Mouse (Mus musculus): ENCODE measurements around the gene Tedc2. TPM values are rescaled to one million over a fixed set of nuclear protein-coding genes. Genes with fewer than 3 reads are reported as not detected.

The Tedc2 gene
- polyA plus RNA-seq, 1 experiment = 12.7 TPM

DNA sequence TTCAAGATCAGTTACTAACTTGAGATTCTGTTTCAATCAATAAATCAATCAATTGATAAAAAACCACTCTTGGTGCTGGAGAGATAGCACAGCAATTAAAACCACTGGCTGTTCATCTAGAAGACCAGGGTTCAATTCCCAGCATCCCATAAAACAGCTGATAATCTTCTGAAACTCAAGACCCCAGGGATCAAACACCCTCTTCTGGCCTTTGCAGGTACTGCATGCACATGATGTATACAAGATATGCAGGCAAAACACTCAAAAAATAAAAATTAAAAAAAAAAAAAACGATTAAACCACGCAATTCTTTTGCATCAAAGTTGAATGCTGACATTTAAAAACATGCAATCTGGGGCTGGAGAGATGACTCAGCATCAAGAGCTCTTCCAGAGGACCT, 28.0 kb upstream of the Tedc2 start:
- peaks cover 3% of the 10 kb centered on the region for H3K4me1 ChIP-seq (ENCODE audit: control insufficient read depth, insufficient read depth, low read length)
- TF ChIP-seq POLR2A (IDR thresholded peaks at IDR 0.05; ENCODE audit: borderline replicate concordance, extremely low read depth, low read depth, low read length) = no peak
- TF ChIP-seq CTCF (IDR thresholded peaks at IDR 0.05; ENCODE audit: insufficient read depth, low read length) = no peak

DNA sequence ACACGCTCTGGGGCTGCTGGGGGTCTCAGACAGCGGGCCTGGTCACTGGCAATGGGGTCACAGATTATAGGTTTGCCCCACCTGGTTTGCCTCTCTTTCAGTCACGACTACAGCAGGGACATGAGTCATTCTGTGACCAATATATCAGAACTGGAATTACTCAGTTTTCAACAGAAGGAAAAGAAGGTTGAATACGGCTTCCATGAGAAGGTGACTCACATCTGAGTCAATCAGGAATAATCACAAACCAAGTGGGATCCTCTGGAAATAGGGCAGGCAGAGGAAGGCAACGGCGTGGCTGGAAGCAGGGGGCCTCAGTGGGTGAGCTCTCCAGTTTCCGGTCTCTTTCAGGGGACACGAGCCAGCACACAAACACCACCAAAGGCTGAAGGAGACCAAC, 23.4 kb upstream of the Tedc2 start:
- 86% methylated on average over 8 of the region's 8 CpGs for WGBS
- Histone ChIP-seq H3K4me3 (replicated peaks; ENCODE audit: extremely low read depth, low read depth, low read length) (no peak overlapping the region), H3K4me1 (ENCODE audit: control insufficient read depth, insufficient read depth, low read length) (no peaks in the 10 kb centered on the region)
- no peak for DNase-seq
- TF ChIP-seq CTCF (IDR thresholded peaks at IDR 0.05; ENCODE audit: insufficient read depth, low read length) (no peak), POLR2A (IDR thresholded peaks at IDR 0.05; ENCODE audit: borderline replicate concordance, extremely low read depth, low read depth, low read length) (no peak)

More for the DNA sequence above, 28.0 kb upstream of the Tedc2 start:
- no peak for DNase-seq
- WGBS = 93% methylated on average over 2 of the region's 2 CpGs
- no peak overlapping the region for H3K4me3 ChIP-seq (replicated peaks; ENCODE audit: extremely low read depth, low read depth, low read length)

DNA sequence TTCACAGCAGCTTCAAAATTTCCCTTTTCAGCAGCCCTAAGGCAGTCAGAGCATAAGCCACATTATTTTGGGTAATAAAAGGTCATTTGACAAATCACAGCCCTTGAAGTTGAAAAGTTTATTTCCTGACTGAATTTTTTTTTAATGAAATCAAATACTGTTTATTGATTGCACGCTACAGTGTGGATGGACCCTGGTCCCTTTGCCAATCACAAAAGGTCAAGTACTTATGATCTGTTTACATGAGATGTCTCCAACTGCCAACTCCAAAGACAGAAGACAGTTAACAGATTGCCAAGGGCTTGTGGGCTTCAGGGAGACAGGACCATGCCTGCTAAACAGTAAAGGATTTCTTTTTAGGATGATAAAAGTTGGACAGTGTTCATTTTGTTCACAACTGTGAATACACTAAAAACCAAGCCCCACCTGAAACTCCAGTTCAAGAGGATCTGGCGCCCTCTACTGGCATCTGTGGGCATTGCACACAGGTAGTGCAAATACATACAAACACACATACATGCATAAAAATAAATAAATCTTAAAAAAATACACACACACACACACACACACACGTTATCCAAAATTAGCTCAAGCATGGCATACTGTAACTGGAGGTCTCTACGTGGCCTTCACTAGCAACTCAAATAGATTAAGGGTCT, 22.8 kb upstream of the Tedc2 start:
- WGBS = 81% methylated on average over 4 of the region's 4 CpGs
- no peak overlapping the region for H3K4me3 ChIP-seq (replicated peaks; ENCODE audit: extremely low read depth, low read depth, low read length)
- H3K4me1 ChIP-seq (ENCODE audit: control insufficient read depth, insufficient read depth, low read length) = no peaks in the 10 kb centered on the region
- no peak for DNase-seq
- peak; percentile 53 for TF ChIP-seq CTCF (IDR thresholded peaks at IDR 0.05; ENCODE audit: insufficient read depth, low read length)
- TF ChIP-seq POLR2A (IDR thresholded peaks at IDR 0.05; ENCODE audit: borderline replicate concordance, extremely low read depth, low read depth, low read length) = no peak

DNA sequence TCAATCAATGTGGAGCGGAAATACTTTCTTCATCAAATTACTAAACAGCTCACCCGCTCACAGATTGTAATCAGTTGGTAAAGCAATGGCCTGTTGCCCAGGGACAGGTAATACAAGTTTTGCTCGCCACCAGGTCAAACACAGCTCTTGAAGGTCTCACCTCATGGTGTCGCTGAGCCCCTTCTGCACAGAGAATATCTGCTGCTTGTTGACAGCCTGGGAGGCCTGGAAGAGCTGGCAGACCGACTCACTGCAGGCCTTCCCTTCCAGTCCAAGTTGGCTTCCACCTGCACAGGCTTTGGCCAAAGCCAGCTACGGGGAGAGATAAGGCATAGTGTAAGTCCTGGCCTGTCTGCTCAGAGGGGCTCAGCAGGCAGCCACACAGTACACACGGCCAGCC, 16.3 kb upstream of the Tedc2 start:
- no peak for DNase-seq
- 88% methylated on average over 7 of the region's 7 CpGs for WGBS

DNA sequence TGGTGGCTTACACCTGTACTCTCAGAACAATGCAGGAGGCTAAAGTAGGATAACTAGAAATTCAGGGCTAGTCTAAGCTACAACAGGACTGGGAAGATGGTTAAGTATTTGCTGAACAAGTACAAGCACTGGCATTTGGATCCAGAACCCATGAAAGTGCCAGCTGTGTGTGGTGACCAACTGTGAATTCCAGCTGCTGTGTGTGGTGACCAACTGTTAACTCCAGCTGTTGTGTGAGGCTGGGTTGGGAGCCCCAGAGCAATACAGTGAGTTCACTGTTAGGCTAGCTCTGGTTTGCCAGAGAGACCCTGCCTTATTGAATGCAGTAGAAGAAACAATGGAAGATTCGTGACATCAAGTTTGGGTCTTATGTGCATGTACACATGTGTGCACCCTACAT, 15.8 kb upstream of the Tedc2 start:
- 95% methylated on average over 1 of the region's 1 CpGs for WGBS
- TF ChIP-seq CTCF (IDR thresholded peaks at IDR 0.05; ENCODE audit: insufficient read depth, low read length) (no peak), POLR2A (IDR thresholded peaks at IDR 0.05; ENCODE audit: borderline replicate concordance, extremely low read depth, low read depth, low read length) (no peak)
- Histone ChIP-seq H3K4me3 (replicated peaks; ENCODE audit: extremely low read depth, low read depth, low read length) (no peak overlapping the region), H3K4me1 (ENCODE audit: control insufficient read depth, insufficient read depth, low read length) (no peaks in the 10 kb centered on the region)
- no peak for DNase-seq

More for the DNA sequence above, 16.3 kb upstream of the Tedc2 start:
- TF ChIP-seq POLR2A (IDR thresholded peaks at IDR 0.05; ENCODE audit: borderline replicate concordance, extremely low read depth, low read depth, low read length) = no peak
- no peak for TF ChIP-seq CTCF (IDR thresholded peaks at IDR 0.05; ENCODE audit: insufficient read depth, low read length)
- H3K4me1 ChIP-seq (ENCODE audit: control insufficient read depth, insufficient read depth, low read length) = no peaks in the 10 kb centered on the region
- H3K4me3 ChIP-seq (replicated peaks; ENCODE audit: extremely low read depth, low read depth, low read length) = no peak overlapping the region

DNA sequence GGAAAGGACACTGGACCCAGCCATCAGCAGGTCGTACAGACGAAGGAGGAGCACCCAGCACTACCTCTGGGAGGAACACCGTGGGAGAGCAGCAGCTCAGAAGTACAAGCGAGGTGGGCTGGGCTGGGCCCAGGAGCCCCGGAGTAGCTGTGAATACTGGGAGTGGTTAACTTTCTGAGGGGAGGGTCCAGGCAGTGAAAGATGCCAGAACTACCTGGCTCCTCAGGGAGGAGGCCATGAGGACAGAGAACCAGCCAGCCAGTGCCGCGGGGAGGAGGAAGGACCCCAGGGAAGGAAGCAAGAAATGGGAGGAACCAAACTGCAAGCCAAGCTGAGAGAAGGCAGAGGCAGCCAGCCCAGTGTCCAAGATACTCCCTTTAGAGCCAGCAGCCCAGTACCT, 7.3 kb upstream of the Tedc2 start:
- no peak for DNase-seq
- no peaks in the 10 kb centered on the region for H3K4me1 ChIP-seq (ENCODE audit: control insufficient read depth, insufficient read depth, low read length)
- TF ChIP-seq POLR2A (IDR thresholded peaks at IDR 0.05; ENCODE audit: borderline replicate concordance, extremely low read depth, low read depth, low read length) (no peak), CTCF (IDR thresholded peaks at IDR 0.05; ENCODE audit: insufficient read depth, low read length) (no peak)
- no peak overlapping the region for H3K4me3 ChIP-seq (replicated peaks; ENCODE audit: extremely low read depth, low read depth, low read length)
- WGBS = 91% methylated on average over 7 of the region's 7 CpGs

DNA sequence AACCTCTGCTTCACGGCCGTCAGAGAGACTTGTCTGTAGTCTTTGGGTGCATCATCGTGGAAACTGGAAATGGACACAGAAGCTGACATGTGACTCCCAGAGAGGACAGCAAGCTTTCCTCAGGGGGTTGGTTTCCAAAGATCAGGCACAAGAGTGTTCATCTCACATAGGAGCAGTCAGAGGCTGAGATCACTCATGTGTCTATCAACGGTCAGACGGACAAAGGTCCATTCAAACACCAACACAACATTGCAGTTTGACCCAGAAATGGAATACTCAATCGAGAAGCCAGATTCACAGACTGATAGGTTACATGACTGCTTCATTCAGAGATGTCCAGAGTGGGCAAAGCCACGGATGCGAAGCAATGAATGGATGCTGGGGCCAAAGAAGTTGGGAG, 6.1 kb upstream of the Tedc2 start:
- H3K4me1 ChIP-seq (ENCODE audit: control insufficient read depth, insufficient read depth, low read length) = no peaks in the 10 kb centered on the region
- 88% methylated on average over 8 of the region's 8 CpGs for WGBS
- no peak for TF ChIP-seq CTCF (IDR thresholded peaks at IDR 0.05; ENCODE audit: insufficient read depth, low read length)
- TF ChIP-seq POLR2A (IDR thresholded peaks at IDR 0.05; ENCODE audit: borderline replicate concordance, extremely low read depth, low read depth, low read length) = no peak

DNA sequence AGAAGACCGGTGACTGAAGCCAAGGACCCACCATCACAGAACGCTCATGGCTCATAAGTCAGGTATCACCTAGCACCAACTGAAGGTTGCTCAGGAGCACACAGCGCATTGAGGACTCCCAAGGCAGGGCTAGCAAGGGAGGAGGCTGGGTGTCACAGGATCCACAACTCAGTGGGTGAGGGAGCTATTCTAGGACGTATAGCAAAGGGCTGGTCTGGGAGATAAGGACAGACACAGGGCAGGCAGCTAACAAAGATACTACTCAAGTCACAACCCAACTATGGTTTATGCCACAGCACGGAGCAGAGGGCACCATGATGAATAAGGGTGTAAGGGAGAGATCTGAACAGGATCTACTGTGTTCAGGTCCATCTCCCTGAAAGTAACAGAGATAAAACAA, 5.2 kb upstream of the Tedc2 start:
- no peak for DNase-seq
- no peak for TF ChIP-seq CTCF (IDR thresholded peaks at IDR 0.05; ENCODE audit: insufficient read depth, low read length)
- no peak for TF ChIP-seq POLR2A (IDR thresholded peaks at IDR 0.05; ENCODE audit: borderline replicate concordance, extremely low read depth, low read depth, low read length)
- WGBS = 91% methylated on average over 5 of the region's 5 CpGs

More for the DNA sequence above, 6.1 kb upstream of the Tedc2 start:
- DNase-seq = no peak
- H3K4me3 ChIP-seq (replicated peaks; ENCODE audit: extremely low read depth, low read depth, low read length) = no peak overlapping the region

DNA sequence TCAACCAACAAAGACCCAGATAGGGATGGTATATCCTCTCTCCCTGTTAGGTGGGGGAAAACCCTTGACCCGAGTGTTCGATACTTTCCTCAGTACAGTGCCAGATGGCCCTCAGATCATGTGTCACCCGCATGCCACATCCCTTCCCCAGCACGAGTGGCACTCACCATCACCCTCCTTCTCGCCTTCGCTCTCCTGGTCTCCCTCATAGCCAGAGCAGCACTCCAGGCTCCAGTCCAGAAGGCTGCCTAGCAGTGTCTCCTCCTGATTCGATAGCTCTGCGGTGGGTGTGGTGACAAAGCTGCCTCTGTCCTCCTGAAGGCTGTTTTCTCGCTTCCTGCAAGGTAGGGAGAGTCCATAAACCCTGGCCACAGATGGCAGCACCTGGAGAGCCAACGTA, 4.1 kb upstream of the Tedc2 start:
- 91% methylated on average over 10 of the region's 10 CpGs for WGBS
- no peak for DNase-seq

More for the DNA sequence above, 5.2 kb upstream of the Tedc2 start:
- Histone ChIP-seq H3K4me3 (replicated peaks; ENCODE audit: extremely low read depth, low read depth, low read length) (no peak overlapping the region), H3K4me1 (ENCODE audit: control insufficient read depth, insufficient read depth, low read length) (peaks cover 4% of the 10 kb centered on the region; the same call in 1 of the 2 replicates)

DNA sequence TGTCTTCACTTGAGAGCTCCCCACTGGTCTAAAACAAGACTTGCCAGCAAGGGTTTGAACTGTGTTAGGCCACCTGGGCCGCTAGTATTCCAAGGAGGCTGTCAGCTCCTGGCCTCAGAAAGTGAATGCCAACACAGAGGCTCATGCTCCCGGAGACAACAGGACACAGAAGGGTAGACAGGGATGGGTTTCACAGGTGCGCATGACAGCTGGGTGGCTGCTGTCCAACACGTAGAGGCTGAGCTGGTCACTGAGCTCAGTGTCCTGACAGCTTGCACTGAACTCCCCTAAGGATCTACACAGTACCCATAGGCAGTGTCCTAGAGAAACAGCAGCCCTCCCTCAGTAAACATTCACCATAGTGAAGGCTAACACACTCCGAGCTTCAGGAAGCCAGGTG, 2.9 kb upstream of the Tedc2 start:
- no peak for DNase-seq
- Histone ChIP-seq H3K4me3 (replicated peaks; ENCODE audit: extremely low read depth, low read depth, low read length) (no peak overlapping the region), H3K4me1 (ENCODE audit: control insufficient read depth, insufficient read depth, low read length) (peaks cover 10% of the 10 kb centered on the region)
- TF ChIP-seq CTCF (IDR thresholded peaks at IDR 0.05; ENCODE audit: insufficient read depth, low read length) (no peak), POLR2A (IDR thresholded peaks at IDR 0.05; ENCODE audit: borderline replicate concordance, extremely low read depth, low read depth, low read length) (no peak)
- WGBS = 87% methylated on average over 5 of the region's 5 CpGs

More for the DNA sequence above, 4.1 kb upstream of the Tedc2 start:
- no peak for TF ChIP-seq POLR2A (IDR thresholded peaks at IDR 0.05; ENCODE audit: borderline replicate concordance, extremely low read depth, low read depth, low read length)
- no peak for TF ChIP-seq CTCF (IDR thresholded peaks at IDR 0.05; ENCODE audit: insufficient read depth, low read length)
- peaks cover 10% of the 10 kb centered on the region for H3K4me1 ChIP-seq (ENCODE audit: control insufficient read depth, insufficient read depth, low read length)
- H3K4me3 ChIP-seq (replicated peaks; ENCODE audit: extremely low read depth, low read depth, low read length) = no peak overlapping the region
